Mouse (Mus musculus) small intestine, adult 2 months (tissue): ENCODE data around the gene Psmb6. TPM values are rescaled to one million over a fixed set of nuclear protein-coding genes. Genes with fewer than 3 reads are reported as not detected.

Experiments
- H3K27ac ChIP-seq: fragments of 200-500 bp; 2 replicates; pipeline ENCODE4 v1.5.1; 2012; ENCODE audit warnings: low read depth, low read length, control low read depth, inconsistent platforms; ENCODE audit not compliant: insufficient read depth
- H3K27me3 ChIP-seq: fragments of 200-500 bp; 2 replicates; pipeline ENCODE4 v1.6.1; 2012; ENCODE audit warnings: mild to moderate bottlenecking, moderate library complexity, low read length, inconsistent platforms; ENCODE audit not compliant: control insufficient read depth, insufficient read depth
- H3K36me3 ChIP-seq: fragments of 200-500 bp; 2 replicates; pipeline ENCODE4 v1.6.1; 2012; ENCODE audit warnings: mild to moderate bottlenecking, low read length, control low read depth, inconsistent platforms; ENCODE audit not compliant: control insufficient read depth, insufficient read depth
- H3K4me1 ChIP-seq: fragments of 200-500 bp; 2 replicates; pipeline ENCODE4 v1.6.1; 2012; ENCODE audit warnings: low read length, inconsistent platforms, mixed read lengths; ENCODE audit not compliant: control insufficient read depth, insufficient read depth, insufficient read length
- H3K4me3 ChIP-seq: fragments of 200-500 bp; 2 replicates; pipeline ENCODE4 v1.5.1; 2012; ENCODE audit warnings: low read depth, mild to moderate bottlenecking, control low read depth, inconsistent platforms, low read length, moderate library complexity
- CTCF ChIP-seq: fragments of 200-500 bp; IDR thresholded peaks from 2 replicates; pipeline ENCODE4 v1.5.1; 2012; ENCODE audit warnings: low read depth, mild to moderate bottlenecking, control low read depth, inconsistent platforms, low read length, moderate library complexity, mixed read lengths; ENCODE audit not compliant: insufficient replicate concordance, insufficient read length; ENCODE audit errors: extremely low read depth
- POLR2A ChIP-seq: fragments of 200-500 bp; IDR thresholded peaks from 2 replicates; pipeline ENCODE4 v1.6.1; 2012; ENCODE audit warnings: low read depth, mild to moderate bottlenecking, control low read depth, inconsistent platforms, low read length, moderate library complexity
- WGBS: fragments of 180-500 bp; shearing (Covaris S2); methylation state at CpG from one replicate; pipeline ENCODE4 v1.1.7; 2018; 5-methylcytosine and 5-hydroxymethylcytosine counted together
- polyA plus RNA-seq: library from polyadenylated mRNA; depleted of rRNA; stranded (reverse); fragments of >200 nt; gene quantifications from 2 replicates; pipeline ENCODE4 v1.2.3, GENCODE M21; 2012; rRNA removed

The Psmb6 gene
- 146 and 264 TPM in 2 replicates for polyA plus RNA-seq

DNA sequence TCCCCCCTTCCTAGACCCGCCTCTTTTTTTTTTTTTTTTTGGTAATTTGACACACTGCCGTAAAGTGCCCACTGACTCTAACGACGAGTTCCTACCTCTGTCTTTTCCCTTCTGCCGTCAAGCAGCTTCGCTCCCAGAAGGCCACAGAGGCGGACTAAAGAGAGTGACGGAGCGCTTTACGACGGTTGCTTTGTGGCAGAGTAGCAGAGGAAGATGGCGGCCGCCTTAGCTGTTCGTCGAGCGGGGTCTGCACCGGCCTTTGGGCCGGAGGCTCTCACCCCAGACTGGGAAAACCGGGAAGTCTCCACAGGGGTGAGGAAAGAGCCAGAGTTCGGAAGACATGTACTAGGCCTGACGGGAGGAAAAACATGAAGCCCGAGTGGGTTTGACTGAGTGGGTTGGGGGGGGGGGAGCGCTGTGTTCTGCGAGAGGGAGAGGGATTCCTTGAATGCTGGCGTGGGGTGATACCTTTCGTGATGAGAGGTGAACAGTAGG, at the start of gene Psmb6:
Psmb6 (plus strand) TSS at position 184 of the 495 bp plus-strand sequence.
- H3K4me3 ChIP-seq = peak within 1 kb of the TSS; percentile 76
- TF ChIP-seq CTCF (no peak), POLR2A (peak; percentile 91; the same call in 1 of the 2 replicates)
- peaks cover 5% of the 10 kb centered on the region for H3K4me1 ChIP-seq
- H3K27ac ChIP-seq = no peak within 1 kb of the TSS
- WGBS = under 1% methylated on average over 25 of the region's 26 CpGs
- H3K27me3 ChIP-seq = no peaks in the 10 kb centered on the region
- peaks cover 20% of the 10 kb centered on the region for H3K36me3 ChIP-seq

DNA sequence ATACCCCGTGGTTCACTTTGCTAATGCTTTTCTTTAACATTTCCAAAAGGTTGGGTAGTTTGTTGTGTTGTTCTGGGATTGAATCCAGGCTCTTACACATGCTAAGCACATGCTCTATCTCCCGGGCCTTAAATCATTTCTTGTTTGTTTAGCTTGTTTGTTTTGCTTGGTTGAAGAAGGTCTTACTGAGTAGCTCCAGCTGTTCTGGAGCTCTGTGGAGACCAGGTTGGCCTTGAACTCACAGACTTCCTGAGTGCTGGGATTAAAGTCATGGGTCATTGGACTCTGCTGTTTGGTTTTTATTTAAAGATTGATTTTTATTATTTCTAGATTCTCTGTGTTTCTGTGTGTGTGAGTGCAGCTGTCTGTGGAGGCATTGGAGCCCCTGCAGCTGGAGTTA, 39.7 kb upstream of the Psmb6 start:
- Histone ChIP-seq H3K4me3 (no peak overlapping the region), H3K36me3 (no peaks in the 10 kb centered on the region), H3K4me1 (peaks cover 2% of the 10 kb centered on the region; the same call in 1 of the 2 replicates), H3K27me3 (no peaks in the 10 kb centered on the region), H3K27ac (no peak overlapping the region)
- 45% methylated on average over 2 of the region's 2 CpGs for WGBS
- no peak for TF ChIP-seq CTCF
- TF ChIP-seq POLR2A = no peak

DNA sequence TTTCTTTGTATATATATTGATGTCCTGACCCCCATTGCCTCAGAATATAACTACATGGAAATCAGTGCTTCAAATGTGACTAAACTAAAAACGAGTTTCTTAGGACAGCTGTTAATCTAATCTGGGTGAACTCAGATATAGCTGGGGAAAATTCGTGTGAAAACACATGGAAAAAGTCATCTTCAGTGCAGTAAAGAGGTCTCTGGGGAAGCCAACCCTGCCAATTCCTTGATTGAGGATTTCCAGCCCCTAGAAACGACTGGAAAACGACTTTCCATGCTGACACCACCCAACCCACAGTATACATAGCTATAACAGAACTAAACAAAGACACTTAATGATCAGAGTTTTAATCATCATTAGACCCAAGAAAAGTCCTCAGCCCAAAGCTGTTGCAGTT, 37.4 kb upstream of the Psmb6 start:
- Histone ChIP-seq H3K27me3 (no peaks in the 10 kb centered on the region), H3K4me3 (no peak overlapping the region), H3K36me3 (no peaks in the 10 kb centered on the region), H3K4me1 (no peaks in the 10 kb centered on the region; the same call in 1 of the 2 replicates), H3K27ac (no peak overlapping the region)
- TF ChIP-seq POLR2A = no peak
- no peak for TF ChIP-seq CTCF
- 57% methylated on average over 4 of the region's 4 CpGs for WGBS

DNA sequence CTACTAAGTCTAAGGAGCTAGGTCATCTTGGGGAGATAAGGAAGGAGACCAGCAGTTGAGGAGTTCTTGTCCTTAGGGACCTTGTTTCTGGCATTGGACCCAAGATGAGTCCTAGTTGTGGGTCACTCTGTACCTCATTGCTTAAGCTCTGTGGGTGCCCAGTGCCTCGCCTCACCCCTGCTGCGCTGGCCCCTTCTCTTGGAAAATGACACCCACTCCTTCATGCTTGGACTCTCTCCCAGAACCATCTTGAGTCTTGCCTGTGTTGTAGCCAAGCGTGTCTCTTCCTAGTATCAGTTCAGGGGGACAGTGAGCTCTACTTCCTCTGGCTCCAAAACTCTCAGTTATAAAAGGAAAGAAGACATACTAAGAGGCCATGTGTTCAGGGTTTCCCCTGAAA, 36.0 kb upstream of the Psmb6 start:
- H3K4me3 ChIP-seq = no peak overlapping the region
- no peaks in the 10 kb centered on the region for H3K27me3 ChIP-seq
- WGBS = 83% methylated on average over 3 of the region's 3 CpGs
- peaks cover 5% of the 10 kb centered on the region; the same call in 1 of the 2 replicates for H3K4me1 ChIP-seq
- H3K36me3 ChIP-seq = no peaks in the 10 kb centered on the region
- TF ChIP-seq POLR2A (no peak), CTCF (no peak)
- H3K27ac ChIP-seq = peak overlapping the region; percentile 74

DNA sequence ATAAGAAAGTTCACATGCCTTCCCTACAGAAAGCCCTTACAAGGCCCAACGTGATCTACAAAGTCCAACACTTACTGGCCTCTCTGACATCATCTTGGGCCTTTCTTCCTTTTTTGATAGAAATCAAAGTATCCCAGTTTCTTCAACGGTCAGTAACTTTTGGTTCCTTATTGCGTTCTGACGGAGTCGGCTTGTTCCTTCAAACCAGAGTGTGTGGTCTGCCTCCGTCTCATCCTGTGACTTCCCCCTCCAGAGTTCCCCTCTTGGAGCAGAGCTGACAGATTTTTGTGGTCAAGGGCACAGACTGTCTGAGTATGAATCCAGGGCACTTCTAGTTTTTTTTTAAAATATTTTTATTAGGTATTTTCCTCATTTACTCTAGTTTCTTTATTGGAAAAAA, 35.5 kb upstream of the Psmb6 start:
- Histone ChIP-seq H3K4me1 (peaks cover 7% of the 10 kb centered on the region; the same call in 1 of the 2 replicates), H3K27me3 (no peaks in the 10 kb centered on the region), H3K4me3 (no peak overlapping the region), H3K36me3 (no peaks in the 10 kb centered on the region), H3K27ac (peak overlapping the region; percentile 74)
- WGBS = 72% methylated on average over 6 of the region's 6 CpGs
- TF ChIP-seq CTCF = no peak
- TF ChIP-seq POLR2A = no peak

DNA sequence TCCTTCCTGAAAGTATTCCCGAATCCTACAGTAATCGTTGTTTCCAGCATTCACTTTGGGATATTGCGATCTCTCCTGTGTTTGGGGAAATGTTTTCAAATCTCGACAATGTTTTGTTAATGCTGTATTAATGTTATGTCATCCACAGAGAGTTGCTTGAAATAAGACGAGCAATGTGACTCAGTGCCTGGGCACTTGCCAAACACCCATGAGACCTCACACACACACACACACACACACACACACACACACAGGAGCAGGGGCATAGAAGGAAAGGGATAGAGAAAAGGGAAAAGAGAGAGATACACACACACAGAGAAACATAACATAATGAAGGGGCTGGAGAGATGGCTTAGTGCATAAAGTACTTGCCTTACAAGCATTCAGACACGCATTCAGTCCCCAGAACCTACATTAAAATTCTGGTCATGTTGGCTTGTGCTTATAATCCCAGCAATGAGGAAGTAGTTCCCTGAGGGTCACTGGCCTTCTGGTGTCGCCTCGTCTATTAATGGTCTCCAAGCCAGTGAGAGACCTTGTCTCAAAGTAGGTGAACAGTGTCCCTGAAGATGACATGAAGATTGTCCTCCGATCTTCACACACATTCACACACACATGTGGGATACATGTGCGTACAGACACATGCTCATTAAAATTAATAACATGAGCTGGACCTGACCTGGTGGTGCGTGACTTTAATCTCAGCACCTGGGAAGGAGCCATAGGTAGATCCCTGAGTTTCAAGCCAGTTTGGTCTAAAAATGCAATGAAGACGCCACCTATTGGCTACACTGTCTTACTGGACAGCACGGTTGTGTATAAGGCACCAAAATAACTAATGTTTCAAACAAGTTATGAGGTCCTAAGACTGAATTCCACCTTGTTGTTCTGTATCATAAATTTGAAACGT, 25.3 kb upstream of the Psmb6 start:
- peaks cover 23% of the 10 kb centered on the region for H3K4me1 ChIP-seq
- H3K27ac ChIP-seq = peak overlapping the region; percentile 83
- H3K4me3 ChIP-seq = no peak overlapping the region
- 39% methylated on average over 14 of the region's 14 CpGs for WGBS
- H3K36me3 ChIP-seq = no peaks in the 10 kb centered on the region
- TF ChIP-seq POLR2A (no peak), CTCF (no peak)
- no peaks in the 10 kb centered on the region for H3K27me3 ChIP-seq

DNA sequence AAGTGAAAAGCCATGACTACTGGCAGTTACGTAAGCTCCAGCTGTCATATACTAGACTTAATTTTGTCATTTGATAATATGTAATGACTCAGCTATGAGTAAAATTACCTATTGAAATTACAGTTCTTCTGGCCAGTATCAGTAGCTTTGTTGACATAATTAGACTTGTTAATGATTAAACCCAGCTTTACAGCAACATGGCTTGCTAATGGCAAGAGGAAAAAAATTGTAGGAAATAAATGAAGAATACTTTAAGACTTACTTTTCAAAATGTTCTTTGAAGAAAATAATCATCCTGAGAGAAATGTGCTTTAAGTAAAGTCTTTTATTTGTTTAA, 24.7 kb upstream of the Psmb6 start:
- 38% methylated on average over 1 of the region's 1 CpGs for WGBS
- H3K27ac ChIP-seq = no peak overlapping the region

More for the DNA sequence above, 24.7 kb upstream of the Psmb6 start:
- Histone ChIP-seq H3K27me3 (no peaks in the 10 kb centered on the region), H3K4me1 (peaks cover 24% of the 10 kb centered on the region), H3K4me3 (no peak overlapping the region), H3K36me3 (no peaks in the 10 kb centered on the region)
- no peak for TF ChIP-seq POLR2A
- no peak for TF ChIP-seq CTCF
